Mouse (Mus musculus) left cerebral cortex, postnatal 10 days (tissue): ENCODE measurements at regions not wholly inside any gene's neighbourhood (a gene's known extent, or its start where the extent isn't known, plus 50 kb on each side); places are given as distances from the start of the nearest gene placed in this dataset.
"Not testable (repeated sequence)": the region's sequence is repeated elsewhere in the genome, so short reads cannot be mapped to it uniquely, and the experiment has no call there.

Experiments
- DNase-seq, 2 experiments: peaks; one replicate each; pipeline ENCODE4 v3.0.0; 2021 to 2022; ENCODE audit warnings: low spot score in 2 of 2, mixed read lengths in 1 of 2; ENCODE audit errors: extremely low spot score in 1 of 2
- intact Hi-C: fragments of 180-260 bp; cut with DNase I; formaldehyde crosslinking; loops from one replicate; pipeline ENCODE4 v1.15.1; 2025

DNA sequence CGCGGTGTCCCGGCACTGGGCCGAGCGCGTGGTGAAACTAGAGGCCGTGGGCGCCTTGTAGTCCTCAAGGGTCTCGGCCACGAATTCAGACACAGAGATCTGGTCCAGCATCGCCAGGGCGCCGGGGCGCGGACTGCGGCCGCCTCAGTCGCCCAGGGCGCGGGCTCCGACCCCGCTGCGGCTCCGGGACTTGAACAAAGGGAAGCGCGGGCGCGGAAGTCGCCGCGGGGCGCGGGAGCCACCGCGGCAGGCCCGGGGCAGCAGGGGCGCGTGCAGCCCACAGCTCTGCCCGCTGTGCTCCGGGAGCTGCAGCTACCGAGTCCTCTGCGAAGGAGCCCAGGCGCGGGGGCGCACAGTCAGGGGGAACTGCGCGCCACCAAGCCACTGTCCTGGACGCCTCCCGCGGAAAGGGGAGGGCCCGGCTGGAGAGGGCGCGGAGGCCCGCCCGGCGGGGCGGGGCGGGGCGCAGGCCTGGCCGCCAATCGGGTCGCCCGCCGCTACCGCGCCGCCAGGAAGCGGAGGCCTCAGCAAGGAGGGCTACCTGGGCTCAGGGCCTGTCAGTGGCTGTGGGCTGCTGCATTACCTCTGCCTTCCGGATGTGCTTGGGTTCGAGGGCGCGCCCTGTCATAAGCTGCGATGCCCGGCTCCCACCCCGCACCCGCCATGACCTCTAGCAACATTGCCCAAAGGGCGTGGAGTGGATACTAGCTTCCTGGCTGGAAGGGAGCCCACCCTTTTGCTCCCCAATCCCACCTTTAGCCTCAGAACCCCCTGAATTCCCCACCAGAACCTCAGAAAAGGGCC, 155.2 kb upstream of the 9030624G23Rik start:
- intact Hi-C loops, result not testable (repeated sequence)
- DNase-seq, result peak in 1 of 2 experiments; percentile 24
